Mouse (Mus musculus) frontal cortex, adult (tissue): ENCODE measurements around the gene Baiap2l1.

Experiments
- ATAC-seq: cut with Nextera tagmentation; 2 replicates; pipeline ENCODE4 v1.9.2; 2017; ENCODE audit warnings: mild to moderate bottlenecking, moderate library complexity, mixed read lengths; ENCODE audit not compliant: low TSS enrichment

Baiap2l1 gene

DNA sequence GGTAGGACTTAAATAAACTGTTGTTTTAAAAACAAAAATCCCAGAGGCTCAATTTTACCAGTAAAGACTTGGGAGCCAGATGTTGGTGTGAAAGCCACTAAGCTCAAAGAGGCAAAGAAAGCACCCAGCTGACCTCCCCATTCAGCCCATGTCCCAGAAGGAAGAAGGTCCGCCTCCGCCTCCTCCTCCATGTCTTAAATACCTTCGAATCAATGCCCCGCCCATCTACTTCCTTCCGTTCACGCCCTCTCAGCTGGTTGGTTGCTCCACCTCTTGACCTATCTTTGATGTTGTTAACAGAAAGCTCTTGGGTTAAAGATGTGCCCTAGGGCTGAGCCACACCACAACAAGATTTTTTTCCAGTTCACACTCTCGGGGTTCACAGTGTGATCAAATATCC, 127.7 kb downstream of the Baiap2l1 start:
- ATAC-seq: no peak

DNA sequence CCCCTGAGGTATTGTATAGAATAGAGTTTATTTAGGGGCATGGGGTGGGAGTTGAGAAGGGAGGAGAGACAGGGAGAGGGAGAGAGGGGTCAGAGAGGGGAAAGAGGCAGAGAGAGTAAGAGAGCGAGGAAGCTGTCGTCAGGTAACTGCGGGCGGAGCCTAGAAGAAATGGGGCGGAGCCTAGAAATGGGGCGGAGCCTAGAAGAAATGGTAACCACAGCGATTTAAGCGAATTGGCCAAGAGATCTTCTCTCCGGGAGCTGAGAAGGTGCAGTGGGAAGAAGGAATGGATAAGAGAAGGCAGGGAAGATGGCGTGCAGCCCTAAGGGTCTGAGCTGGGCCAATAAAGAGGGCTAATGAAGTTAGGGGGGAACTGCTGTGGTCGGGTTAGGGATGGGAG, 131.7 kb downstream of the Baiap2l1 start:
- ATAC-seq: no peak

DNA sequence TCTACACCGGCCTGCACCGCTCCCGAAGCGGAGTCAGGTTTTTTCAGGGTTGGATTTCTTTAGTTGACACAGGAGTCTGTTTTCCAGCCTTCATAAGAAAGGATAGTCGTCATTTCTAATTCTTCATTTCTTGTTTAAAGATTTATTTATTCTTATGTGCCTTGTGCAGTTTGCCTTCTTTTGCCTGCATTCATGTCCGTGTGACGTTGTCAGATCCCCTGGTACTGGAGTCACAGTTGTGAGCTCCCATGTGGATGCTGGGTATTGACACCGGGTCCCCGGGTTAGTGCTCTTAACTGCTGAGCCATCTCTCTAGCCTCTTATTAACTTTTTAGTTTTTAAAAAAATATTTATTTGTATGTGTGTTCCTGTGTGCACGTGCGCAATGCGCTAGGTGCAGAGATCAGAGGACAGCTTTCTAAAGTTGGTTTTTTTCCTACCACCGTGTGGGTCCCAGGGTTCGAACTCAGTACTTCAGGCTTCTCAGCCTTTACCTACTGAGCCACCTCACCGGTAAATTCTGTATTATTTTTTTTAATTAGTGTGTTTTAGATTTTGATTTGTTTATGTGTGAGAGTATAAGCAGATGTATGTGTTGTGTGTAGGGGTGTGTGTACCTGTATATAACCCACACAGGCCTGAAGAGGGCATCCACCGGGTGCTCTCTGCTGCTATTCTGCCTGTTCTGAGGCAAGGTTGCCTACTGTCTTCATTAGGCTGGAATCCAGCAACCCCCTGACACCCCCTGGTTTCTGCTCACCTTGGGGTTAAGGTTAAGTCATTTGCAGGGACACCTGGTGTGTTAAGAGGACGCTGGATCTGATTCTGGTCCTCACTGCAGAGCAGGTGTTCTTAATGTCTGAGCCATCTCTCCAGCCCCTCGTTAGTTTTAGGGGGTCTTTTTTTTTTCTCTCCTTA, 133.8 kb downstream of the Baiap2l1 start:
- peak; percentile 28; the same call in 1 of the 2 replicates for ATAC-seq

DNA sequence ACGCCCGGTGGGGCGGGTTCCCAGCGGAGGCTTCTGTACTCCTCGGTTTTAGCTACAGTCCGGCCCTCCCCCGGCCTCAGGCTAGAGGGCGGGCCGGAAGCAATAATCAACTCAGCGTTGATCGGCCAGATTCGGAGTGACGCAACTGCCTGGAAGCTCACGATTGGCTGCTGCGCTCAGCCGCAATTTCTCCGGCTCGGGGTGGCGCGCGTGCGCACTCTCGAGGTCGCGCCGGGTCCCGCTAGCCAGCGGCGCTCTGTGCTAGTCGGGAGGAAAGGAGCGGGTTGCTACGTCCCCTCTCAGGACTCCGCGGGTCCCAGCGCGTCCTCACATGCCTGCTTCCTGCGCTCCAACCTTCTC, 134.4 kb downstream of the Baiap2l1 start, which contains the start of gene Tecpr1:
Gene Tecpr1 (minus strand): TSS at position 113 of the 360 bp plus-strand sequence.
- peak; percentile 96 for ATAC-seq

DNA sequence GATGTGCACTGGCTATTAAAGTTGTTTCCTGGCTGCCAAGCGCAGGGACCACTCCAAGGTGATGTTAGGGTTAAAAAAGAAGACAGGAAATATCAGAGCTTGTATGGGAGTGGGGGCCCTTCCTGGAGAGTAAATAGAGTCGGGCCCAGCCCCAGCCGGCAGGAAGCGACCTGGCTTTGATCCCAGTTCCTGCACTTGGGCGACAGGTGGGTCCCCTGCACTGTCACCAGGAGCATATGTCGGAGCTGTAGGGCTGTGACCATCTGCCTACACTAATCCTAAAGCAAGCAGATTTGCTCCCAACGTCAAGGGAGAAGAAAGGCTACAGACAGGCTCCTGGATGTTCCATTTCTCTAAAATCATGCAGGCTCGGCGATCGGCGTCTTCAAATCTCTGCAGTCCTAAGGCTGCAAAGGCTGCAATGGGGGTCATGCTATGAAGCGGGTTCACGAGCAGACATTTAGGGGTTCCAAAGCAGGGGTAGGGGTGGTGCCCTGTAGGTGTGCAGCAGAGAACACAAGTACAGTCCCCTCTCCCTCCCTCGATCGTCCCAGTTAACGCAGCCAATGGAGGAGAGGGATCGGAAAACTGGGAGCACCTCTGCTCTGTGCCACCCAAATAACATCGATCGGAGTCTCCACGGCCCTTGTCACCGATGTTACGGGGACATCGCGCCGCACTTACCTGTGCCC, 135.0 kb downstream of the Baiap2l1 start:
- peak; percentile 55 for ATAC-seq

DNA sequence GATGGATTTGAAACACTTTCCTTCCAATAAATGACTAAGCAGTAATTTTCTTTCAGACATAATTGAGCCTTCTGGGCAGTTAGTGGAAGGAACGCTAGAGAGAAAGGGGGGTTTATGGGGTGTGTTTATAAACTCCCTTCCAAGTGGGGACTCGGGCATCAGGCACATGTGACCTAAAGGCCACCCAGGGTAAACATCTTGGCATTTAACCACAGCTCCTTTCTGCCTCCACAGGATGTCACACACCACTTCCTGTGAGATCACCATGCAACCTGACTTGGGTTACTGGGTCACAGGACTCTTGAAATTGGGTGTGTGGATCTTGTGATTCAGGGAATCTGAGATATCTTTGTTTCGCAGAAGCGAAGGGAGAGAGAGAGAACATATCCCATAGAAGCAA, 136.6 kb downstream of the Baiap2l1 start:
- ATAC-seq: no peak

DNA sequence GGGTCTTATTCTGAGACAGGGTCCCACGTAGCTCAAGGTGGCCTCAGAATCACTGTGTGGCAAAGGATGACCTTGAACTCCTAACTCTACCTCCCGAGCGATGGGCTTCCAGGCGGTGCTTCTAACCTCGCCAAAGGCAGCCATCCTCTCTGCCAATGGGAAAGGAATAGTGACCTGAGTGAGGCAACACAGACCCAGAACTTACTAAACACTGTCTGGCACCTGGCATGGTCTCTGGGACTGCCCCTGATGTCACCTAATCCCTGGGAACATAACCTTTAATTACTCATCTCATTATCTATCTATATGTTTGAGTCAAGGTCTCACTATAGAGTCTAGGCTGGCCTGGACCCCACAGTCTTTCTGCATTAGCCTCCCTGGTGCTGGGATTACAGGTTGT, 138.0 kb downstream of the Baiap2l1 start:
- ATAC-seq: no peak

DNA sequence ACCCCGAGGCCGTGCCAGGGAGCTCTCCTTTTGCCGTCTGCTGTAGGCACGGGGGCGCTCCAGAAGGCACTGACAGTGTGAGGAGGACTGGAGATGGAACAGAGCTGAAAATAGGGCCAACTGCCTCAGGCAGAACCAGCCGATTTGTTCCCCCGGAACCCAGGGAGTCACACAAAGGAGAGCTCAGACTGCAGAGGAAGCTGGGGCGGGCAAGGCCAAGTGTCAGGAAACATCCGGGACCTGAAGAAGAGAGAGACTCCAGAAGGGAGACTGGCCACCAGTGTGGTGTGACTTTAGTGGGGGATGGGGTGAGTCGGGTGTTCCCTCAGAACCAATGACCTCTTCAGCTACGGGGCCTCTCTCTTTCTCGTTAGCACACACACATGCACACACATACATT, 138.6 kb downstream of the Baiap2l1 start:
- ATAC-seq: 0 out of 2 replicates have a peak, but pooled peaks have one; percentile 20

DNA sequence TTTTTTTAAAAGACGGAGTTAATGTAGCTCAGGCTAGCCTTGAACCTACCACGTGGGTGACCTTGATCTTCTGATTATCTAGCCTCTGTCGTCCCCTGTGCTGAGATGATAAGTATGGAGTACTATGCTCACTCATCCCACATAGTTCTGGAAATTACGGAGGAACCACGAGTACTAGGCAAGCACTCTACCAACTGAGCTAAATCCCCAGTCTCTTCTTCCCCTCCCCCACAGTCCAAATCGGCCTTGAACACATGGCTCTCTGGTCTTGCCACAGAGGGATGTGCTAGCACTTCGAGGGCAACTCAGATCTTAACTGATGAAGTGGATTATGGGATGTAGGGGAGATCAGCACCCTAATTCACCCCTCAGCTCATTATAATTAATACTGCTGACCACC, 139.9 kb downstream of the Baiap2l1 start:
- no peak for ATAC-seq

DNA sequence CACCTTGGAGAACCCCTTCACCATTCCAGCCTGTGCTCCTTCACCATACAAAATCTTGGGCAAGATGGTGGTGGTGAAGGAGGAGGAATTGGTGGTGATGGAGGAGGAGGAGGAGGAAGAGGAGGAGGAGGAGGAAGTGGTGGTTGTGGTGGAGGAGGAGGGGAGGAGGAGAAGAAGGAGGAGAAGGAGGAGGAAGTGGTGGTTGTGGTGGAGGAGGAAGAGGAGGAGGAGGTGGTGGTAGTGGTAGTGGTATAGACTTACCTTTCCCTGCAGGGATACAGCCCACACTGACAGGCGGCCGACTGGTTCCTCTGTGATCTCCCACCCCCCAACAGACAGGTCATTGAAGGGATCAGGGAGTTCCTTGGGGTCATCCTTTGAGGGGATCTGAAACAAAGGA, 141.9 kb downstream of the Baiap2l1 start:
- ATAC-seq: no peak
